Mouse (Mus musculus) midbrain, embryonic 11.5 days (tissue): ENCODE measurements at regions not wholly inside any gene's neighbourhood (a gene's known extent, or its start where the extent isn't known, plus 50 kb on each side); places are given as distances from the start of the nearest gene placed in this dataset.

ENCODE experiments used
- ATAC-seq: fragments of 200-750 bp; cut with Nextera tagmentation; 2 replicates; pipeline ENCODE4 v1.8.0; 2017; ENCODE audit warnings: moderate TSS enrichment, moderate library complexity; ENCODE audit not compliant: low FRiP score
- DNase-seq: peaks from one replicate; pipeline ENCODE4 v3.0.0; 2015; ENCODE audit warnings: low spot score; ENCODE audit errors: missing footprints
- H3K27ac ChIP-seq: fragments of 300-500 bp; sonication (generic); 2 replicates; pipeline ENCODE4 v1.5.1; 2014; ENCODE audit warnings: low read depth, low read length
- H3K27me3 ChIP-seq: fragments of 300-500 bp; sonication (generic); 2 replicates; pipeline ENCODE4 v1.6.1; 2014; ENCODE audit warnings: mild to moderate bottlenecking, low read length, moderate library complexity, mixed read lengths; ENCODE audit not compliant: control insufficient read depth, insufficient read depth
- H3K36me3 ChIP-seq: fragments of 300-500 bp; sonication (generic); 2 replicates; pipeline ENCODE4 v1.6.1; 2014; ENCODE audit warnings: mild to moderate bottlenecking, low read length, moderate library complexity, mixed read lengths; ENCODE audit not compliant: control insufficient read depth, insufficient read depth
- H3K4me1 ChIP-seq: fragments of 300-500 bp; sonication (generic); 2 replicates; pipeline ENCODE4 v1.6.1; 2014; ENCODE audit warnings: low read length; ENCODE audit not compliant: control insufficient read depth, insufficient read depth
- H3K4me2 ChIP-seq: fragments of 300-500 bp; sonication (generic); 2 replicates; pipeline ENCODE4 v1.6.1; 2014; ENCODE audit warnings: mild to moderate bottlenecking, moderate library complexity
- H3K4me3 ChIP-seq: fragments of 300-500 bp; sonication (generic); 2 replicates; pipeline ENCODE4 v1.5.1; 2014; ENCODE audit warnings: low read depth, low read length
- H3K9ac ChIP-seq: fragments of 300-500 bp; sonication (generic); 2 replicates; pipeline ENCODE4 v1.6.1; 2014; ENCODE audit warnings: low read length
- H3K9me3 ChIP-seq: fragments of 300-500 bp; sonication (generic); 2 replicates; pipeline ENCODE4 v1.6.1; 2016; ENCODE audit warnings: low read length; ENCODE audit not compliant: control insufficient read depth
- WGBS: fragments of 180-500 bp; shearing (Covaris S2); extraction: QIAGEN DNeasy Blood & Tissue Kit; methylation state at CpG from one replicate; pipeline ENCODE4 v1.1.7; 2014; 5-methylcytosine and 5-hydroxymethylcytosine counted together

DNA sequence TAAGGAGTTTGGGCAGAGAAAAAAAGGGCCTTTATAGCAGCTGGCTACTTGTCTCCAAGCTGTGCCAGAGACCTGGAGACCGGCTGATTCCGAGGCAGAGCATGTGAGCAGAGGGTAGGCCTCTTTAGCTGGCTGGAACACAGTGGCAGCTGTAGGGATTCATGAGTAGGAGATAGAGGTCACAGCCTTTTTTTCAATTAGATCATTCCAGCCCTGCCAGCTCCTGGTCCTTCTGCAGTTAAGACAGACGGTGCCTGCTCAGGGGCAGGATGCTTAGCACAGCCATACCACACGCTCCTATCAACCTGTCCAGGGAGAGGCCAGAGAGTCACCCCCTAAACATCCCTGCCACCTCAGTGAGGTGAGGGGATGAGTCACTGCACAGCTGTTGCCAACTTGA, 302.1 kb downstream of the Galc start:
- ATAC-seq (no peak), DNase-seq (no peak)
- Histone ChIP-seq H3K4me2 (no peak overlapping the region), H3K9me3 (no peaks in the 10 kb centered on the region), H3K4me1 (no peaks in the 10 kb centered on the region), H3K36me3 (no peaks in the 10 kb centered on the region), H3K27me3 (no peaks in the 10 kb centered on the region), H3K4me3 (no peak overlapping the region), H3K27ac (no peak overlapping the region), H3K9ac (no peak overlapping the region)
- WGBS, result 71% methylated on average over 4 of the region's 4 CpGs

- no peak overlapping the region for H3K4me2 ChIP-seq
- no peaks in the 10 kb centered on the region for H3K36me3 ChIP-seq
- WGBS, result 87% methylated on average over 3 of the region's 3 CpGs
- H3K9ac ChIP-seq, result no peak overlapping the region
- no peak for DNase-seq
- no peaks in the 10 kb centered on the region for H3K27me3 ChIP-seq
- H3K4me3 ChIP-seq, result no peak overlapping the region
- no peak for ATAC-seq
- H3K9me3 ChIP-seq, result no peaks in the 10 kb centered on the region
- H3K4me1 ChIP-seq, result no peaks in the 10 kb centered on the region
- H3K27ac ChIP-seq, result no peak overlapping the region
These were observed 305.9 kb downstream of the Galc start for GRCm38 (mm10) chr12:97953336-97953735.

DNA sequence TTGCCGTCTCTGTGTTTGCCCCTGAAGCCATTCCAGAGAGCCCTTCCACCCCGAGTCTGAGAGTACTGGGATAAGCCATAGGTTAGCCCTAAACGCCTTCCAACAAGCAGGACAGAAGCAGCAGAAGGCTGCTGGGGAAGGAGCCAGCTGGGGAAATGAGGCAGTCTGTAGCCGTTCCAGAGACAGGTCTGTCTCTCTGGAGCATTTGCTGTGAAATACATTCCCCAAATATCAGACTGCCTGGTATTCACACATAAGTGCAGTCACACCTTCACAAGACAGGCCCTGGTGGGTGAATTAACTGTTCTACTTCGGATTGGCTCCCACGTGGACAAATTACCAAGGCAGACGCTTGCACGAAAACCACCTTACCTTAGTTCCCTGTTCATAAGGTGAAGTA, 307.1 kb downstream of the Galc start:
- no peak for ATAC-seq
- no peak overlapping the region for H3K4me3 ChIP-seq
- no peak overlapping the region for H3K27ac ChIP-seq

GRCm38 (mm10) chr12:97950072-97950471, 309.2 kb downstream of the Galc start:
- WGBS, result 84% methylated on average over 3 of the region's 3 CpGs
- H3K9ac ChIP-seq, result no peak overlapping the region
- H3K9me3 ChIP-seq, result no peaks in the 10 kb centered on the region
- H3K36me3 ChIP-seq, result no peaks in the 10 kb centered on the region
- DNase-seq (no peak), ATAC-seq (no peak)
- H3K27me3 ChIP-seq, result no peaks in the 10 kb centered on the region
- no peak overlapping the region for H3K27ac ChIP-seq
- H3K4me3 ChIP-seq, result no peak overlapping the region
- no peaks in the 10 kb centered on the region for H3K4me1 ChIP-seq
- no peak overlapping the region for H3K4me2 ChIP-seq

More for the DNA sequence above, 307.1 kb downstream of the Galc start:
- no peak for DNase-seq
- 81% methylated on average over 8 of the region's 8 CpGs for WGBS
- no peaks in the 10 kb centered on the region for H3K36me3 ChIP-seq
- no peaks in the 10 kb centered on the region for H3K27me3 ChIP-seq
- H3K4me1 ChIP-seq, result no peaks in the 10 kb centered on the region
- H3K9ac ChIP-seq, result no peak overlapping the region
- H3K4me2 ChIP-seq, result no peak overlapping the region
- no peaks in the 10 kb centered on the region for H3K9me3 ChIP-seq

DNA sequence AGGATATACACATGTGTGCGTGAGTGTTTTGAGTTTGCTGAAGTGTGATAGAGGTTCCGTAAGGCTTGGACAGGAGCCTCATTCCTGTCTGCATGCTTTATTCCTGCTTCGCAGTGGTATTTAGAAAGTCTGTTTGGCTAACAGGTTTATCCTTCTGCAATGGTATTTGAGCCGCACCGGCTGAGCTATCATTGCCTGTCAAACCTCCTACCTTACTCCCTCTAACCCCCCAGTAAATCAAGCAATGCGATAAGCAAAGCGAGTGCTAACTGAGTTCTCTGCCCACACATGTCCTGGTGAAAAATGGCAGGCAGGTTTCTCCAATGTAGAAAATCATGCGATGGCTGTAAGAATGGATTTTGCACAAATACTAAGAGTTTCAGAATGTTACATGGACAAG, 311.8 kb downstream of the Galc start:
- ATAC-seq (no peak), DNase-seq (no peak)
- H3K4me1 ChIP-seq, result no peaks in the 10 kb centered on the region
- no peak overlapping the region for H3K9ac ChIP-seq
- H3K27me3 ChIP-seq, result no peaks in the 10 kb centered on the region
- 94% methylated on average over 8 of the region's 8 CpGs for WGBS
- no peak overlapping the region for H3K4me2 ChIP-seq
- H3K27ac ChIP-seq, result no peak overlapping the region
- H3K36me3 ChIP-seq, result no peaks in the 10 kb centered on the region
- H3K4me3 ChIP-seq, result no peak overlapping the region
- H3K9me3 ChIP-seq, result 0 out of 2 replicates have a peak, but pooled peaks cover 3% of the 10 kb centered on the region

DNA sequence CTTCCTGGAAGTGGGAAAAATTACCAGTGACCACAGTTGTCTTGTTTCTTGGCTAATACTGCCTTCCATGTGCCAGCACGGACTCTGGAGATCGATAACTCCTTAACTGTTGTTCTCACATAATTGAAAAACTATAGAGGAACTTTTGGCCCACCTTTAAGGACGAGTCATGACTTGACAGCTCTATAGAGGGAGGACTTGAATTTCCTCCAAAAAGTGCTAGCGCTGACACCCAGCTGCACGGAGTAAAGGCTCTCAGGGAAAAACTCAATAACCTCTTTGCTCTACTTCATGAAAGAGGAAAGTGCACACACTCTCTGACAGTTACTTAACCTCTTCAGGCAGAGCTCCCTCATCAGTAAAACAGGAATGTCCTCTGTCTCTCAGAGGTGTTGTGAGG, 320.9 kb downstream of the Galc start:
- Histone ChIP-seq H3K4me3 (no peak overlapping the region), H3K27me3 (no peaks in the 10 kb centered on the region), H3K4me2 (no peak overlapping the region), H3K4me1 (no peaks in the 10 kb centered on the region), H3K9me3 (no peaks in the 10 kb centered on the region), H3K27ac (no peak overlapping the region), H3K36me3 (no peaks in the 10 kb centered on the region), H3K9ac (no peak overlapping the region)
- ATAC-seq (no peak), DNase-seq (peak; percentile 59)
- 92% methylated on average over 5 of the region's 5 CpGs for WGBS

DNA sequence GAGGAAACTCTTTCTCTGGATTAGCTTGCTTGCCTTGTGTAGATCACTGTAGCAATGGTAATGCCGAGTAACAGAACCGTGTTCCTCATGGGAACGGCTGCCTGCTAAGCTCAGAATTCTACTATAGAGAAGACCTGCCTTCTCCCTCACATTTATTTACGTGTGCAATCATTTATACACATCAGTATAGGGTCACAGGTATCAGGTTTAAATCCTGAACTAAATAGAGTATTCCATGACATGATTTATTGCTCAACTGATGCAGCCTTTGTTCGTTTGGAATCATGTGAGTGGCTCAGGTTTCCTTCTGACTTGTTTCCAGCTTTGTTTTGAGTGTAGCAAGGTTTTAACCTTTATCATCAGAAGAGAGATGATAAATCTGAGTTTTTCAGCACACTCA, 329.4 kb downstream of the Galc start:
- 86% methylated on average over 5 of the region's 5 CpGs for WGBS
- DNase-seq (no peak), ATAC-seq (no peak)
- Histone ChIP-seq H3K4me1 (no peaks in the 10 kb centered on the region), H3K27me3 (no peaks in the 10 kb centered on the region), H3K27ac (no peak overlapping the region), H3K36me3 (no peaks in the 10 kb centered on the region), H3K4me2 (no peak overlapping the region), H3K9me3 (no peaks in the 10 kb centered on the region), H3K4me3 (no peak overlapping the region), H3K9ac (no peak overlapping the region)

DNA sequence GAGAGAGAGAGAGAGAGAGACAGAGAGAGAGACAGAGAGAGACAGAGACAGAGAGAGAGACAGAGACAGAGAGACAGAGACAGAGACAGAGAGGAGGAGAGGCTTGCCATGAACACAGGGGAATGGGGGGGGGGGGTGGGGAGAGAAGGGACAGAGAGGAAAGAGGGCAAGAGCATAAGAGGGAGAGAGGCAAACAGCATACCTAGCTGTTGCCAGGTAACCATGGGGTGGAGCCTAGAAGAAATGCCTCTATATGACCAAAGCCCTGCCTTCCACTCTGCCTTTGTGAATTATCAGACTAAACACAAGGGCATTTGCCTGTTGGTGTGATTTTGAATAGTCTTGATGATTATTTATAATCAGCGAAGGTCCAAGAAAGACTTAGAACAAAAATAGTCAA, 332.2 kb downstream of the Galc start:
- Histone ChIP-seq H3K4me3 (no peak overlapping the region), H3K36me3 (no peaks in the 10 kb centered on the region), H3K4me1 (no peaks in the 10 kb centered on the region), H3K9me3 (no peaks in the 10 kb centered on the region), H3K27ac (no peak overlapping the region), H3K4me2 (no peak overlapping the region), H3K9ac (no peak overlapping the region), H3K27me3 (no peaks in the 10 kb centered on the region)
- 87% methylated on average over 1 of the region's 1 CpGs for WGBS
- ATAC-seq (peak; percentile 55; the same call in 1 of the 2 replicates), DNase-seq (peak; percentile 66)

DNA sequence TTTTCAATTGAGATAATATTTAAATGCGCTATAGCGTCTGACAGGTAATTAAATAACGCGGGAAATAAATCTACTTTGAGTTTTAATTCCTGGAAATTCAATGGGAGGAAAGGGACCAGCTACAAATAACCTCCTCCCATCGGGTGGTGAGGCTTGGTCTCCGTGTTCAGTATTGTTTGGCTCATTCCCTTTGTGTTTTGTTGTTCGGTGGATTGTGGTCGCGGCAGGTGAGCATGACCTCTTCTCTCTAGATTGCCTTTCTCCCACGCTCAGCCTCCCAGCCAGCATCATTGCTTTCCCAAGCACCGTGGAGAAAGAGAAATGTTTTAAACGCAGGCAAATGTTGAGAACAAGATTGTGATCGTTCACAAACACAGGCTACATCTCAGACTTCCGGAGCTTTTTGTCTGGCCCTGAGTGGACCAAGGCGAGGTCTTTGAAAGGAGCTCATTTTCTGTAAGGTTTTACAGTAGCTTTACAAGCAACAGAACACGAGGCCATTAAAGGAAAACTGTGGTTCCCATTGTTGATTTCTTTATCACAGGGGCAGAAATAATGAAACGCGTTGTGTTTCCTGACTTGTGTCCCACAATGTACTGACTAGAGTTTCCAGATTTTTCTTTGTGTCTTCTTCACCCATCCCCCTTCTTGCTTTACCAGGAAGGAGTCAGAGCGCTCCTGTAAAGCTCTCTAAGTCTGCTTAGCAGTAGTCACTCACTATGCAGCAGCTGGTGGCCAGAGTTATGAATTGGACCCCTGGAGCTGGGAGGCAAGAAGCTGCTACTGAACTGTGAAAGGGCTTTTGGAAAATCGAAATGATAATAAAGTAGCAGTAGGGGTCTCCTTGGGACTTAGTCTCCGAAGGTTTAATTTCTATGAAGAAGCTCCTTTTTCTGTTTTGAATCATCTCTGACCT, 337.7 kb downstream of the Galc start:
- Histone ChIP-seq H3K4me1 (no peaks in the 10 kb centered on the region), H3K4me3 (no peak overlapping the region), H3K27me3 (no peaks in the 10 kb centered on the region), H3K9ac (no peak overlapping the region), H3K27ac (no peak overlapping the region; the same call in 1 of the 2 replicates), H3K9me3 (no peaks in the 10 kb centered on the region), H3K36me3 (no peaks in the 10 kb centered on the region), H3K4me2 (no peak overlapping the region)
- WGBS, result 42% methylated on average over 21 of the region's 21 CpGs
- DNase-seq, result peak; percentile 84
- no peak for ATAC-seq
